Mouse (Mus musculus) gonadal fat pad, adult 2 months (tissue): ENCODE data around the gene Gm5431. TPM values are rescaled to one million over a fixed set of nuclear protein-coding genes. Genes with fewer than 3 reads are reported as not detected.

Experiments used
- DNase-seq: peaks from one replicate; pipeline ENCODE4 v3.0.0-alpha.2; 2012; ENCODE audit warnings: low read depth
- polyA plus RNA-seq: library from polyadenylated mRNA; depleted of rRNA; stranded (reverse); fragments of >200 nt; gene quantifications from 2 replicates; pipeline ENCODE4 v1.2.3, GENCODE M21; 2012; rRNA removed

The Gm5431 gene
- polyA plus RNA-seq, 1 experiment = 0.50 TPM

GRCm38 (mm10) chr11:48838879-48839680 is 62.9 kb downstream of the Gm5431 start:
- DNase-seq = no peak

DNA sequence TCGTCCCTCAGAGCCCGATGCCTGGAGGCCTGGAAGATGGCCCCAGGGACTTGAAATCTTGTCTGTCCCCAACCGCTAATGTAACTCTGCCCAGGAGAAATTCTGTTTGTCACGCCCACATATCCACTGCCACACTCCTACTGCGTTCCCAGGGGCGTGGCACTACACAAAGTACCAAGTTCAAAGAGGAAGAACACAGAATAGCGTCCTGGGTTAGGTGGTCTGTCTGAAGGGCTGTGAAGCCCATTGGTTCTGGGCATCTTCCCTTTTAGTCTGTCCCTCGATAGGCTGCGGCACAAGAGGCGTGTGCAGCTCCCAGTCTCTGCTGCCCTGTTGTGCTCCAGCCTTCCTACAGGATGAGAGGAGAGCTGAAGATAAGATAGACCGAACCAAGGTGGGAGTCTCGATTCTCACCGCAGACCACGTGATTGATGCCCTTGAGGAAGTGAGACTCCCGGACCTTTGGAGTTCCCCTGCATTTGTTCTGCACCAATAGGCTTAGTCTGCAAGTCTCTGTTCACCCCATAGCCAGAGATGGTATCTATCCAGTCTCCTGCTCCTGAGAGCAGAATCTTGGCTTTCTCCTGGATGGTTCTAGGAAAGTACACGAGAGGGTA is 63.7 kb downstream of the Gm5431 start:
- no peak for DNase-seq

Other genes starting within 250 kb of the Gm5431 start
- gene Rack1, start 101.9 kb downstream of the Gm5431 start, polyA plus RNA-seq = 1,923 and 2,165 TPM in 2 replicates
- 30.3 and 33.8 TPM in 2 replicates for gene Trim41, start 84.9 kb downstream of the Gm5431 start, polyA plus RNA-seq
- 13.5 and 16.9 TPM in 2 replicates for gene Trim7, start 76.1 kb downstream of the Gm5431 start, polyA plus RNA-seq
- 11.0 and 15.0 TPM in 2 replicates for gene Gm12184, start 75.6 kb downstream of the Gm5431 start, polyA plus RNA-seq
- gene Irgm1, start 30.5 kb downstream of the Gm5431 start, polyA plus RNA-seq = 12.7 and 14.8 TPM in 2 replicates
- gene Psme2b, start 44.0 kb upstream of the Gm5431 start, polyA plus RNA-seq = 8.1 and 9.9 TPM in 2 replicates
- 0.49 and 0.63 TPM in 2 replicates for gene Olfr56, start 76.7 kb upstream of the Gm5431 start, polyA plus RNA-seq
- gene 9930111J21Rik1, start 77.2 kb upstream of the Gm5431 start, polyA plus RNA-seq = 1.8 and 4.0 TPM in 2 replicates
- 0.03 and 0.12 TPM in 2 replicates for gene Gm12185, start 90.0 kb upstream of the Gm5431 start, polyA plus RNA-seq
- 1.3 and 2.6 TPM in 2 replicates for gene Tgtp1, start 92.0 kb upstream of the Gm5431 start, polyA plus RNA-seq
- 1.9 and 2.1 TPM in 2 replicates for gene 9930111J21Rik2, start 149.0 kb upstream of the Gm5431 start, polyA plus RNA-seq
- 3.8 and 6.6 TPM in 2 replicates for gene Tgtp2, start 162.0 kb upstream of the Gm5431 start, polyA plus RNA-seq
- gene Ifi47, start 174.4 kb upstream of the Gm5431 start, polyA plus RNA-seq = 3.7 and 4.8 TPM in 2 replicates
- gene Olfr1396, start 212.7 kb upstream of the Gm5431 start, polyA plus RNA-seq = 0.27 and 0.38 TPM in 2 replicates
- gene Olfr1395, start 240.1 kb upstream of the Gm5431 start, polyA plus RNA-seq = 0.12 TPM in 1 of 2 replicates, not detected in the other